Mouse (Mus musculus) limb, embryonic 14.5 days (tissue): ENCODE results near the gene AI593442. TPM values are rescaled to one million over a fixed set of nuclear protein-coding genes. Genes with fewer than 3 reads are reported as not detected.

Experiments
- ATAC-seq: fragments of 200-750 bp; cut with Nextera tagmentation; 2 replicates; pipeline ENCODE4 v1.8.0; 2017; ENCODE audit warnings: low read depth, moderate number of reproducible peaks, moderate TSS enrichment; ENCODE audit not compliant: low FRiP score
- DNase-seq: peaks from one replicate; pipeline ENCODE4 v3.0.0-alpha.2; 2015; ENCODE audit warnings: low spot score
- H3K27ac ChIP-seq: fragments of 300-500 bp; sonication (generic); replicated peaks from 2 replicates; pipeline ENCODE4 v1.5.1; 2014; ENCODE audit warnings: low read depth, mild to moderate bottlenecking, low read length, moderate library complexity, mixed read lengths
- H3K27me3 ChIP-seq: fragments of 300-500 bp; sonication (generic); 2 replicates; pipeline ENCODE4 v1.6.1; 2014; ENCODE audit warnings: low read length, mixed read lengths; ENCODE audit not compliant: control insufficient read depth, insufficient read depth
- H3K36me3 ChIP-seq: fragments of 300-500 bp; sonication (generic); 2 replicates; pipeline ENCODE4 v1.6.1; 2014; ENCODE audit warnings: mild to moderate bottlenecking, low read length, moderate library complexity, mixed read lengths; ENCODE audit not compliant: control insufficient read depth, insufficient read depth
- H3K4me1 ChIP-seq: fragments of 300-500 bp; sonication (generic); 2 replicates; pipeline ENCODE4 v1.6.1; 2014; ENCODE audit warnings: antibody characterized with exemption, low read length, mixed read lengths; ENCODE audit not compliant: control insufficient read depth, insufficient read depth
- H3K4me2 ChIP-seq: fragments of 300-500 bp; sonication (generic); replicated peaks from 2 replicates; pipeline ENCODE4 v1.6.1; 2014; ENCODE audit warnings: low read depth, mild to moderate bottlenecking, low read length, moderate library complexity; ENCODE audit not compliant: severe bottlenecking
- H3K4me3 ChIP-seq: fragments of 300-500 bp; sonication (generic); replicated peaks from 2 replicates; pipeline ENCODE4 v1.5.1; 2014; ENCODE audit warnings: low read length
- H3K9ac ChIP-seq: fragments of 300-500 bp; sonication (generic); 2 replicates; pipeline ENCODE4 v1.6.1; 2014; ENCODE audit warnings: mild to moderate bottlenecking, low read depth, low read length, moderate library complexity; ENCODE audit not compliant: severe bottlenecking
- H3K9me3 ChIP-seq: fragments of 300-500 bp; sonication (generic); 2 replicates; pipeline ENCODE4 v1.6.1; 2016; ENCODE audit warnings: low read length; ENCODE audit not compliant: control insufficient read depth
- POLR2A ChIP-seq: fragments of 200-500 bp; IDR thresholded peaks from 2 replicates; pipeline ENCODE4 v1.8.0; 2012; ENCODE audit warnings: inconsistent platforms, mild to moderate bottlenecking, moderate library complexity, borderline replicate concordance; ENCODE audit not compliant: insufficient read depth, insufficient read length; ENCODE audit errors: extremely low read depth
- WGBS: fragments of 180-500 bp; shearing (Covaris S2); extraction: QIAGEN DNeasy Blood & Tissue Kit; methylation state at CpG from one replicate; pipeline ENCODE4 v1.1.7; 2014; 5-methylcytosine and 5-hydroxymethylcytosine counted together
- polyA plus RNA-seq, 2 experiments: library from polyadenylated mRNA; depleted of rRNA in 1 of 2; stranded (reverse) in 1 of 2; unstranded in 1 of 2; fragments of >200 nt; fragmentation: Nextera tagmentation in 1 of 2; extraction: Ambion mirVana in 1 of 2; gene quantifications; 2 replicates each; pipeline versions ENCODE4 v1.2.1 to v1.2.3; 2012 to 2014

AI593442 gene
- polyA plus RNA-seq (2012; rRNA removed) (1.3 and 1.4 TPM in 2 replicates), polyA plus RNA-seq (2014; fragmentation: Nextera tagmentation; extraction: Ambion mirVana) (3.4 and 3.8 TPM in 2 replicates)

DNA sequence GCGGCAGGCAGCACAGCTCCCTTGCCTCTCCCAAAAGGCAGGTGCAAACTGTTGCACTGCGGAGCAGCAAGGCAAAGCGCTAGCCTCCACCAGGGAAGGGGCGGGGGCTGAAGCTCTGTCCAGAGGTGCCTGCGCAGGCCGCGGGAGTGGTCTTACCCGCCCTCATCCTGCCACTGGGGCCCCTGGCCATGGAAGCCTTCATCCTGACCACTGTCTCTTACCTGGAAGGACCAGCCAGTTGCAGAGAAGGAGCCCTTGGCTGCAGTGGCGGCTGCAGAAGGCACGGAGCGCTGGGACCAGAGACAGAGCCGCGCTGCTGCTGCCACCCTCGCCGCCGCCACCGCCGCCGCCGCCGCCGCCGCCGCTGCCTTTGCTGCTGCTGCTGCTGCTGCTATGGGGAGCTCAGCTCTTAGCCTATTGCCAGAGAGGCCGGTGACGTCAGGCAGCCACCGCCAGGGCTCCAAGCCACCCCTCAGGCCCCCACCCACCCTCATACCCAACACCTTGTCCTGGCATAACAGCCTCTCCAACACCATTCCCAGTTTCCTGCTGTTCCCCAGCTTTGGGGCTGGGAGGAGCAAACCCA, at the start of gene AI593442:
Gene AI593442, minus strand, starts transcription at position 419 of the 586 bp plus-strand sequence.
- Histone ChIP-seq H3K4me2 (peak within 1 kb of the TSS; percentile 82), H3K4me3 (peak within 1 kb of the TSS; percentile 42), H3K36me3 (no peaks in the 10 kb centered on the region), H3K27ac (no peak within 1 kb of the TSS), H3K9me3 (no peaks in the 10 kb centered on the region), H3K4me1 (no peaks in the 10 kb centered on the region; the same call in 1 of the 2 replicates), H3K9ac (peak within 1 kb of the TSS; percentile 25; the same call in 1 of the 2 replicates), H3K27me3 (peaks cover 45% of the 10 kb centered on the region)
- 2% methylated on average over 8 of the region's 27 CpGs for WGBS
- ATAC-seq = peak; percentile 67
- TF ChIP-seq POLR2A = no peak
- DNase-seq = no peak

DNA sequence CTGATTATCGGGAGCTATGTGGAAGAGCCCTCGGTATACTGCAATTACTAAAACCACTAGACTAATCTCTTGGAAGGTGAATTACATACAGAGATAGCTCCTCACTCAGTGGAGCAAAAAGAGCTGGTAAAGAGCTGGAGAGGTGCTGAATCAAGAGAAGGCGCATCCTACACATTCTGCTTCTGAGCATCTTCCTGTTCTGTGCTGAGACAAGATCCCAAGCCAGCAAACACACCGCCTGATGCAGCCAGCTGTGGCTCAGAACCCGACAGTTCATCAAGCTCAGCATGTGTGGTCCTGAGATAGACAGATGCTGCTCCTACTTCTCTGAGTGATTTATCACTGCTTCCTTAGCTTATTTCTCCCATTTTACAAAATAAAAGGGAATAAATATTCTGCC, 49.2 kb upstream of the AI593442 start:
- no peak for TF ChIP-seq POLR2A
- ATAC-seq (no peak), DNase-seq (no peak)
- no peak overlapping the region for H3K9ac ChIP-seq
- no peak overlapping the region for H3K4me3 ChIP-seq
- H3K4me1 ChIP-seq = no peaks in the 10 kb centered on the region
- H3K9me3 ChIP-seq = no peaks in the 10 kb centered on the region
- H3K4me2 ChIP-seq = no peak overlapping the region
- no peaks in the 10 kb centered on the region for H3K27me3 ChIP-seq
- WGBS = 82% methylated on average over 5 of the region's 5 CpGs
- no peak overlapping the region for H3K27ac ChIP-seq
- H3K36me3 ChIP-seq = no peaks in the 10 kb centered on the region

DNA sequence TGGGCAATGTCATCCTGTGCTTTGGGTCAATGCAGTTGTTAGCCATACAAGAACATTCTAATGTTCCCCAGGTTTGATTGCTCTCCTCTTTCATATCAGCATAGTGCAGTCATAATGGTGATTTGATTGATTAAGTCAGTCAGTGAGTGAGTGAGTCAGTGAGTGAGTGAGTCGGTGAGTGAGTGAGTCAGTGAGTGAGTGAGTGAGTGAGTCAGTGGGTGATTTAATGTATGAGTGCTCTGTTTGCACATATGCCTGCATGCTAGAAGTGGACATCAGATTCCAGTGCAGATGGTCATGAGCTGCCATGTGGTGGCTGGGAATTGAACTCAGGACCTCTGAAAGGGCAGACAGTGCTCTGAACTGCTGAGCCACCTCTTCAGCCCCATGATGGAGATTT, 43.0 kb upstream of the AI593442 start:
- H3K4me3 ChIP-seq = no peak overlapping the region
- H3K4me2 ChIP-seq = no peak overlapping the region
- H3K4me1 ChIP-seq = no peaks in the 10 kb centered on the region
- H3K27me3 ChIP-seq = no peaks in the 10 kb centered on the region
- DNase-seq (no peak), ATAC-seq (no peak)
- H3K9ac ChIP-seq = no peak overlapping the region
- TF ChIP-seq POLR2A = no peak
- no peak overlapping the region for H3K27ac ChIP-seq
- H3K36me3 ChIP-seq = no peaks in the 10 kb centered on the region
- no peaks in the 10 kb centered on the region for H3K9me3 ChIP-seq
- WGBS = 83% methylated on average over 1 of the region's 1 CpGs

DNA sequence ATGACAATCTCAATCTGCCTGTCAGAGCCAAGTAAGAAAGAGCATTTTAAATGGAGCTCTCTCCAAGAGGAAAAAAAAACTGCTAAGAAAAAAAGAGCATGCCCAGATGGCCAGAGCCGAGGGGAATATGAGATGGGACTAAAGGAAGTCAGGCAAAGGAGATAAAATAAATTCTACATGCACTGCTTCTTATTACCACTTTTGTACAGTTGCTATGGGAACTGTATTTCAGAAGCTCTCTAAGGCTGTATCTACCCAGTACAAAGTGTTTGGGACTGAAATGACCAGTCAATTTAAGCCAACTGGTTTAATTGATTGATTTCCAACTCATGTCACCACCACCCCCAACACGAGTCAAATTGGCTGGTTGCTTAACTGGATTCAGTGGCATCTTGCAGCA, 40.0 kb upstream of the AI593442 start:
- no peak overlapping the region for H3K4me2 ChIP-seq
- TF ChIP-seq POLR2A = no peak
- no peaks in the 10 kb centered on the region for H3K36me3 ChIP-seq
- 51% methylated on average over 2 of the region's 2 CpGs for WGBS
- no peak overlapping the region for H3K9ac ChIP-seq
- ATAC-seq (no peak), DNase-seq (no peak)
- no peaks in the 10 kb centered on the region for H3K9me3 ChIP-seq
- H3K4me3 ChIP-seq = no peak overlapping the region
- H3K4me1 ChIP-seq = no peaks in the 10 kb centered on the region
- H3K27me3 ChIP-seq = no peaks in the 10 kb centered on the region
- no peak overlapping the region for H3K27ac ChIP-seq

DNA sequence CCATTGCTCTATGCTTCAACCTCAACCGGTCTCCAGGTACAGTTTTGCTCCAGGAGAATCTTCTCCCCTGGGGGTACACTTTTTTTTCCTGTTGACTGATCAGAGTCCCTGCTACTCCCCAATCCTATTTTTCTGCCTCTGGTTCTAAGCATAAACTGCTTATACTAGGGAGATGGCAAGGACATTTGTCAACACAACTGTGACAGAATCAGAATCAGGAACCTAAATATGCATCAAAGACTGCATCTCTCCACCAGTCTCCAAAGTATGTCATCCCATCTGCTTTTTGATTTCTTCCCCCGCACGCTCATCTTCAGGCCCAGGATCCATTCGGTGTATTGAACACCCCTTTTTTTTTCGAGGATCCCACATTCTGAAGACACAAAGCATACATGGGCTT, 456 bp upstream of the AI593442 start:
- no peak overlapping the region for H3K4me2 ChIP-seq
- H3K9me3 ChIP-seq = no peaks in the 10 kb centered on the region
- H3K4me3 ChIP-seq = no peak overlapping the region
- H3K27ac ChIP-seq = no peak overlapping the region
- no peak overlapping the region for H3K9ac ChIP-seq
- ATAC-seq = no peak
- 70% methylated on average over 5 of the region's 5 CpGs for WGBS
- TF ChIP-seq POLR2A = no peak
- no peaks in the 10 kb centered on the region; the same call in 1 of the 2 replicates for H3K4me1 ChIP-seq
- DNase-seq = no peak
- peaks cover 45% of the 10 kb centered on the region for H3K27me3 ChIP-seq
- no peaks in the 10 kb centered on the region for H3K36me3 ChIP-seq

DNA sequence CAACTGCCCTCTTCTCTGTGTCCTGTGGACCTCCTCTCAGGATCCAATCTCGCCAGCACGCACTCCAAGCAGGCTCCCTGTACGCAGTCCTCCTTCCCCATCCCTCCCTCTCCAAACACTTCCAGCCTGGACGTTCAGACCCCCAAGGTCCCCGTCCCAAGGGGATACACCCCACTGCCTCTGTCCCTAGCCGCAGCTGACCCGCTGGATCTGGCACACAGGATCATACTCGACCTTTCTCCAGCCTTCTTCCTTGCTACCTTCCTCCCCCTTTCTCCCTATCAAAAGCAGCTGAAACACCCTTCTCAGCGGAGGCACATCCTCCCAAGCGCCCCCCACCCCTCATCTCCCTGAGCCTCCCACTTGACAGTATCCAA, 753 bp downstream of the AI593442 start:
- TF ChIP-seq POLR2A = no peak
- Histone ChIP-seq H3K4me3 (peak overlapping the region; percentile 42), H3K9me3 (no peaks in the 10 kb centered on the region), H3K36me3 (no peaks in the 10 kb centered on the region), H3K27me3 (peaks cover 45% of the 10 kb centered on the region), H3K4me2 (peak overlapping the region; percentile 82), H3K9ac (0 out of 2 replicates have a peak overlapping the region, but pooled peaks have one; percentile 25), H3K4me1 (no peaks in the 10 kb centered on the region; the same call in 1 of the 2 replicates), H3K27ac (no peak overlapping the region)
- ATAC-seq = no peak
- 0% methylated on average over 8 of the region's 10 CpGs for WGBS
- no peak for DNase-seq
